Mouse (Mus musculus): ENCODE results near the gene Rab6a. TPM values are rescaled to one million over a fixed set of nuclear protein-coding genes. Genes with fewer than 3 reads are reported as not detected.

Rab6a gene
- total RNA-seq, 1 experiment from 2014 or later, result 68.0 TPM

- no peak for DNase-seq
Measured at GRCm38 (mm10) chr7:100622277-100622676, 15.1 kb downstream of the Rab6a start.

GRCm38 (mm10) chr7:100624538-100624937, 17.3 kb downstream of the Rab6a start:
- no peak for DNase-seq

DNA sequence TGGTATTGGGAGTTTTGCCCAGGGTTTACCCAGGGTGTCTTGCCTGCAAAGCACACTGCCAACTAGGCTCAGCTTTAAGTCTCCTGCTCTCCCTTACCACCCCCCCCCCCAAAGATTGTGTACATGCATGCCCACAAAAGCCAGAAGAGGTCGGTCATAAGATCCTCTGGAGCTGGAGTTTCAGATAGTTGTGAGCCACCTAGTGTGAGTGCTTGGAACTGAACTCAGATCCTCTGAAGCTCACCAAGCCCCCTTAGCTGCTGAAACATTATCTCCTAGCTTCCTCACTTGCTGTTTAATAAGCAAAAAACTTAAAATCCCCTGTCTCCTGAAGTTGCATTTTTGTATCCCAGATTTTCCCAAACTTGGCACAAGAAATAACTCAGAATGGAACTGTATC, 30.4 kb downstream of the Rab6a start:
- no peak for DNase-seq

DNA sequence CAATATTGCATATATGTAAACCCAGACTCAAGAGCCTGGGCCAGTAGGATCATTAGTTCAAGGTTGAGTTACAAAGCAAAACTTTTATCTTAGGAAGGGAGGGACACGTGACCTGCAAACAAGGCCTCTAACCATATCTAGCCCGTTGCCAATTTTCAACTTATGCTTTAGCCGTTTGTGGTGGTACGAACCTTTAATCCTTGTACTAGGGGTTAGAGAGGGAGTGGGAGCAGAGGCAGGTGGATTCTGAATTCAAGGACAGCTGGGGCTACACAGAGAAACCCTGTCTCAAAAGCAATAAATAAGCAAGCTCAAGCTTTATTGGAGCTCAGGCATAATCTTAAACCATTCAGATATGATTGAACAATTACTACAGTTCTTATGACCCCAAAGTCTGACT, 35.2 kb downstream of the Rab6a start:
- DNase-seq, result no peak

DNA sequence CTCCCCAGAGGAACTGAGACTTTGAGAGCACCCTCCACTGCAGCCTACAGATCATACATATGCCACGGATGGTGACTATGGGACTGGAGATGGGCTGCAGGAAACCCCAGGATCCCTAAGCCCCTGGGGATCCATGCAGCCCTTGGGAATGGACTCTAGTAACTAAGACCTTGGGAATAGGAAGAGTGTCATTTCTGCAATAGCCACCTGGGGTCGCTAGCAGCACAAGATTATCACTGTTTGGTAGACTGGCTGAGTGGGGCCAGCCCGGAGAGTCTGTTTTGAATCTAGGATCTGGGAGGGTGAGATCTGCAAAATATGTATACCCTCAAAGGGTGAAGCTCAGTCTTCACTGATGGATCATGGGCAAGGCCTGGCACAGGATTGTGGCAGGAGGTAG, 37.9 kb downstream of the Rab6a start:
- DNase-seq, result peak; percentile 84

DNA sequence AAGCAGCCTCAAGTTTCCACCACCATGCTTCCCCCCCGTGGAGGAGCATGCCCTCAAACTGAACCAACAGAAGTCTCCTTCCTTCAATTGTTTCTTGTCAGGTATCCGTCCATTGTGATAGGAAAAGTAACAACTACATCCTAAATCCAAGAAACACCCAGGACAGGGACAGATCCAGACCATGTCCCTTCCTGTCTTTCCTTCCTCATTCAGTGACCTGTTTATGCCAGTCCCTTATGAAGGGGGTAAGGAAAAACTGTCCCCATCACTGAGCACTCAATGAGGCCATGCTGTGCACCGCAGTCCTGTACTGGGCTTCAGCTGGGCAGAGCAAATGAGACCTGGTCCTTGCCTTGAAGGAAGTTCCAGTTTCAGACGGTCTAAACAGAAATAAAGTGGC, 41.9 kb downstream of the Rab6a start:
- no peak for DNase-seq

DNA sequence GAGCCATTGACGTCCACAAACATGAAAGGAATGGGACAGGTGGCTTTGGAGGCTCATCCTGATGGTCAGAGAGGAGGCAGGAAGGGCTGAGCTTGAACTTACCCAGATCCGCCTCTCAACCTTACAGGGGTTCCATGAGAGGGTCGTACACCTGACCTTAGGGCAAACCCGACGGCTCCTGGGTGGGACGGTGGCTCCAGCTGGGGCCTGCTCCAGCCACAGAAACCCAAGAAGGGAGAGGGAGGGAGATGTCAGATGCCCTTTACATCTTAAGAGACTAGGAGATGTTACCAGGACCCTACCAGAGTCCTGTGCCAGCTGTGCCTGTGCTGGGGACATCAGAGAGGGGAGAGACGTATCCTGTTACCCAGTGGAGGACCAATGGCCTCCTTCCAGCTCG, 42.6 kb downstream of the Rab6a start:
- DNase-seq, result no peak

DNA sequence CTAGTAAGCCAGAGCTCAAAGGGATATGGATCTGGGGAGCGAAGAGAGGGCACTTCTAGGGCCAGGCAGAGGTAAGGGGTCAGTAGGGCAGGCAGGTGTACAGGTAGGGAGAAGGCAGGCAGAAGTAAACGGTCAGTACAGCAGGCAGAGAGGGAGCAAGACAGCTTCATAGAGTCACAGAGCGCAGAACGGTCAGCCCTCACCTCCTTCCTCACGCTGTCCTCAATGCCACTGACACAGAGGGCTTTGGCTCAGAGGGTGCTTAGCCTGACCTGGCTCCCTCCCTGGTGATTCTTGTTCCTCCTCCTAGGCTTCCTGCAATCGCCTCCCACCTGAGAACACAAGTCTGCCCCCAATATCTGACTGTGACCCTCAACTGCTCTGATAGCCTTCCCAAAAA, 43.2 kb downstream of the Rab6a start:
- DNase-seq, result no peak

GRCm38 (mm10) chr7:100651011-100651410, 43.8 kb downstream of the Rab6a start:
- DNase-seq, result no peak

- no peak for DNase-seq
Measured at GRCm38 (mm10) chr7:100653480-100654266, 46.5 kb downstream of the Rab6a start.

DNA sequence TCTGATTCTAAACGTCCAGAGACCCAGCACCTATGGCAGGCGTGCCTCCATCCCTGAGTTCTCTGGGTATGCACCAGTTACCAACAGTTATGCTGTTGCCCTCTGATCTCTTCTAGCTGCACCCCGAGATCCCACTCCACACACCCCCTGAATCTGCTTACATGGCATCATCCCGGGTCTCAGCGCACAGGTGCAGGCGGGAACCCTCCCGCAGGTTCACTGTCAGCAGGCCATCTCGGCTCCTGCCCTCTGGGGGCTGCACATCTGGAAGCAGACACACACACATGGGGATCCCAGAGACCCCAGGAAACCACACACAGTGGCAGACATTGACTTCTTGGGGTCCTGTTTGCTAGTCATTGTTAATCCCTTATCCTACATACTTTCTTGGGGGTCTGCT, 47.2 kb downstream of the Rab6a start:
- DNase-seq, result no peak

DNA sequence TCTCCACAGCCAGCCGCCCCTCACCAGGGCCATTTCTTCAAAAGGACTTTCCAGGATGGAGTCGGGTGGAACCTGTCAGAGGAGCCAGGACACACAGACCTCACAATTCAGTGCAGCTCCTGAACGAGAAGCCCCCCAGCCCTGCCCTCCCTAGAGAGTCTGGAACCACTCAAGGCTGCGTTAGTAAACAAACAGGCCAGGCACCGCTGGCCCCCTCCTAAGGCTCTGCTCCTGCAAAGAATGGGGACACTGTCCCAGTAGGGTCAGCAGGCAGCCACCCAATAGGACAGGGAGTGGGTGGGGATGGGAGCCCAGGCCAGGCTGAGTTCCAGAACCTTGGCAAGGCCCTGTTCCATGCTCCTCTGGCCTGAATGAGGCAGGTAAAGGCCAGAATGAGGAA, 49.5 kb downstream of the Rab6a start:
- DNase-seq, result no peak

- peak; percentile 51 for DNase-seq
Measured at GRCm38 (mm10) chr7:100658093-100658578, 50.9 kb downstream of the Rab6a start.

- no peak for DNase-seq
Measured at GRCm38 (mm10) chr7:100661264-100661663, 54.1 kb downstream of the Rab6a start.

- DNase-seq, result no peak
Measured at GRCm38 (mm10) chr7:100662231-100662630, 55.0 kb downstream of the Rab6a start, which contains the start of gene Plekhb1. Gene Plekhb1, minus strand, starts transcription at chr7:100662414.

DNA sequence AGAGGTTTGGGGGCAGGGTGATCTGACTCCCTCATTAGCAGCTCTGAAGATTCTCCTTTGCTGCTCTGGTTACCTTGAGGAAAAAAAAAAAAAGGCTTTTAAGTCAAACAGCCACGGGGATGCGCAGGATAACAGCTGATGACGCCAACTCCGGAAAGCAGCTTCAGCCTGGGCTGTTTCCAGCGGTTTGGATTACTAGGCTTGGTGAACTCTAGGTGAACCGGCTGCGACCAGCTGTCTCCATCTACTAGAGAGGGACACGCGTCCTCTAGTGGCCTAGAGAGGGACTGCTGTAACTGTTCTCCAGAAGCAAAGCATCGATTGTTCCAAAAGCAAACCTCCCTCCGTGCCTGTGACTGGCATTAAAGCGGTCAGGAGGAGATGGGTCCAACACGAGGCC, 56.0 kb downstream of the Rab6a start:
- peak; percentile 93 for DNase-seq

GRCm38 (mm10) chr7:100663729-100664304, 56.6 kb downstream of the Rab6a start:
- no peak for DNase-seq

DNA sequence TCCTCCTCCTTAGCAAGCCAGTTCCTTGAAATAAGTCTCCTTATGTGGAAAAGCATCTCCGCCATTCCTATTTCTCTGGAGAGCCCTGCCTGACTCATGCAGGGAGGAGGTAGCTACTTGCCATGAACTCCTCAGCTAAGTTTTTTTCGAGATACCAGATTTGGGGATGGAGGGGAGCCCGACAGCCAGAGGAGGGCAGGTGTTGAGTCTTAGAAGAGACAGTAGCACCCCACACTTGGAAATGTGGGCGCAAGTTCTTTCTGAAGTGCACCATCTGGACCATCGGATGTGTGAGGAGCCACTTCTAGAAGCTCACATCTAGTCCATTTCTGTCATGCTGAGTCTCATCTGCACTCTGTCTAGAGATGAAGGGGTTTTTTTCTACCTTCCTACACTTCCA, 63.4 kb downstream of the Rab6a start:
- DNase-seq, result no peak

GRCm38 (mm10) chr7:100673452-100673851, 66.2 kb downstream of the Rab6a start:
- DNase-seq, result no peak

DNA sequence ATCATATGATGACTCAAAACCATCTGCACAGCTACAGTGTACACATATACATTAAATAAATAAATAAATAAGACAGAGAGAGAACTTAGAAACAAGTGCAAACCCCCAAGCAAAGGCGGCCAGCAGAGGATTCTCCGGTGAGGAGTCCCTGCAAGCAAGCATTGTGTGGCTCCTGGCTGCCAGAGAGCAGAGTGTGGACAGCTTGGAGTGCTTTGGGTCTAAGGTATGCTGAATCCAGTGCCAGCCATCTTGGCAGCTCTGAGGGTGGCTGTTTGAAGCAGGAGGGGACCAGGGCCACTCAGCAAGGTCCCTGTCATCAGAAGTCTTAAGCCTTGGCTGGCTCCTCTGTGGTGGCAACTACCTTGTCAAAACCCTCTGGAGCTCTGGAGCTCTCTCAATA, 67.7 kb downstream of the Rab6a start:
- DNase-seq, result no peak

- DNase-seq, result no peak
Measured at GRCm38 (mm10) chr7:100678052-100678451, 70.8 kb downstream of the Rab6a start.

GRCm38 (mm10) chr7:100678948-100679880, 72.0 kb downstream of the Rab6a start:
- no peak for DNase-seq

DNA sequence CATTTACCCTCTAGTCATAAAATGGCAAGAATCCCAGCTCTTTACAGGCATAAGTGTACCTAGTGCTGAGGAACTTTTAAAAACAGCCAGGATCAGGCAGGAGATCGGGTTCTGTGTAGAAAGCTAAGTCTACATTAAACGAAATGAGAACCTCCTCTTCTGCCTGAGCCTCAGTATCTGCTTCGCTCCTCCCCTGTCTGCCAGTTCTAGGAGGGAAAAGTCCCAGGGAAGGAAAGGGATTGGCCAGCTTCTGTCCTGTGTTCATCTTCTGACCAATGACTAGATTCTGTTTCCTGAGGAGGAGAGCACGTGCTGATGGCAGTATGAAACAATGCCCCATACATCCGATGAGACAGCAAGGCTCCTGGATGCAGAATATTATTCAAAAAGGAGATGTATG, 73.9 kb downstream of the Rab6a start:
- DNase-seq, result no peak

Data from adrenal gland, postnatal 14 days (tissue).